Mouse (Mus musculus) cerebellum, adult 2 months (tissue): ENCODE data around the gene Rasa2. TPM values are rescaled to one million over a fixed set of nuclear protein-coding genes. Genes with fewer than 3 reads are reported as not detected.

Source experiments
- DNase-seq, 2 experiments: peaks; one replicate each; pipeline ENCODE4 v3.0.0; 2021
- H3K27ac ChIP-seq: fragments of 200-500 bp; 2 replicates; pipeline ENCODE4 v1.5.1; 2012; ENCODE audit warnings: low read length, control low read depth, inconsistent platforms; ENCODE audit not compliant: insufficient read depth
- H3K27me3 ChIP-seq: fragments of 200-500 bp; 2 replicates; pipeline ENCODE4 v1.6.1; 2012; ENCODE audit warnings: inconsistent platforms, mild to moderate bottlenecking, low read length, moderate library complexity; ENCODE audit not compliant: control insufficient read depth, insufficient read depth
- H3K4me1 ChIP-seq: fragments of 200-500 bp; 2 replicates; pipeline ENCODE4 v1.6.1; 2011; ENCODE audit warnings: low read length; ENCODE audit not compliant: control insufficient read depth, insufficient read depth
- H3K4me3 ChIP-seq: fragments of 200-500 bp; replicated peaks from 2 replicates; pipeline ENCODE3; 2011; ENCODE audit warnings: mild to moderate bottlenecking, low read depth, low read length, control low read depth; ENCODE audit not compliant: insufficient read depth
- CTCF ChIP-seq: fragments of 200-500 bp; IDR thresholded peaks from 2 replicates; pipeline ENCODE4 v1.5.1; 2011; ENCODE audit warnings: low read depth, mild to moderate bottlenecking, control low read depth, low read length, moderate library complexity, borderline replicate concordance; ENCODE audit not compliant: insufficient read depth
- POLR2A ChIP-seq: fragments of 200-500 bp; IDR thresholded peaks from 2 replicates; pipeline ENCODE4 v1.6.1; 2011; ENCODE audit warnings: low read length, control low read depth, borderline replicate concordance; ENCODE audit not compliant: insufficient read depth
- WGBS: fragments of 180-500 bp; shearing (Covaris S2); methylation state at CpG from one replicate; pipeline ENCODE4 v1.1.7; 2018; 5-methylcytosine and 5-hydroxymethylcytosine counted together
- polyA plus RNA-seq: library from polyadenylated mRNA; depleted of rRNA; stranded (reverse); fragments of >200 nt; gene quantifications from 2 replicates; pipeline ENCODE4 v1.2.3, GENCODE M21; 2012

Rasa2 gene
- polyA plus RNA-seq, 1 experiment: 8.3 TPM

DNA sequence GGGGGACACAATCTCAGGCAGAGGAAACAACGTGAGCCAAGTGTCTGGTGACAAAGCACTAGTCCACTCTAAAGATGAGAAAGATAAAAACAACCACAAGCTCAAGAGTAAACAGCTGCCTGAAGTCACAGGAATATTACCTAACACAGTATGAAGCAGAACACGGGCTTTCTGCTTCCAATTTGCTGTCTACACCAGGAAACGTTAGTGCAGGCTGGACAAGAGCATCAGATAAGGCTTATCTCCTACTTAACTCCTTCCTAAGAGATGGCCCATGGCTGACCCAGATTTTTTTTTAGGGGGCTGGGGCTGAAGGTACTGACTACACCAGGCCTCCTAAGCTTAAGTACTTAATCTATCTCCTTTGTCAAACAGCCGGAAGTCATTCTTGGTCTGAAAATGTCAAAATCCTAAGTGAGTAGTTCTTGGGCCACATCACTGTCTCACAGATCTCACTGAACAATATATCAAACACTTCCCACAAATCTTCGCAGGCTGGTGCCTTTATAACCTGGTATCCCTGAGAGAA, 3.8 kb downstream of the Rasa2 start:
- no peak for DNase-seq
- TF ChIP-seq POLR2A (no peak), CTCF (no peak)
- WGBS: 42% methylated on average over 5 of the region's 5 CpGs
- H3K4me3 ChIP-seq: no peak overlapping the region
- peaks cover 11% of the 10 kb centered on the region; the same call in 1 of the 2 replicates for H3K4me1 ChIP-seq
- peak overlapping the region; percentile 43; the same call in 1 of the 2 replicates for H3K27ac ChIP-seq
- no peaks in the 10 kb centered on the region for H3K27me3 ChIP-seq

DNA sequence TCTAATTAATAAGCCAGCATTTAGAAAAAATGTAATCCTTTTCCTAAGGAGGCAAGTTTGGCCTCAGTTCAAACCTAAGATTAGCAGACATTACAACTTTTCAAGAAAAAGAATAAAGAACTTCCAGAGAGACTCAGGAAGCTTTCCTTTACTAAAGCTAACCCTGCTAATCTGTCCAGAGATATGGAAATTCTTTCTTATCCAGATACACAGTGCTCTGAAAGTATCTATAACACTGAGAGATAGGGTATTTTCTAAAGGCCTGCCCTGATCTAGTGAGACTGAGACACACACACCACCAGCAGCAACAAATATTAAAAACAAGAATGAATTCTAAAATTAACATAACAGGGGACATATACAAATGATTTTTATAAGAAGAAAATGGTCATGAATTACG, 4.4 kb downstream of the Rasa2 start:
- H3K27ac ChIP-seq: no peak overlapping the region
- no peaks in the 10 kb centered on the region for H3K27me3 ChIP-seq
- no peak overlapping the region for H3K4me3 ChIP-seq
- H3K4me1 ChIP-seq: peaks cover 8% of the 10 kb centered on the region; the same call in 1 of the 2 replicates
- 12% methylated on average over 1 of the region's 1 CpGs for WGBS
- no peak for DNase-seq
- TF ChIP-seq CTCF (no peak), POLR2A (no peak)

DNA sequence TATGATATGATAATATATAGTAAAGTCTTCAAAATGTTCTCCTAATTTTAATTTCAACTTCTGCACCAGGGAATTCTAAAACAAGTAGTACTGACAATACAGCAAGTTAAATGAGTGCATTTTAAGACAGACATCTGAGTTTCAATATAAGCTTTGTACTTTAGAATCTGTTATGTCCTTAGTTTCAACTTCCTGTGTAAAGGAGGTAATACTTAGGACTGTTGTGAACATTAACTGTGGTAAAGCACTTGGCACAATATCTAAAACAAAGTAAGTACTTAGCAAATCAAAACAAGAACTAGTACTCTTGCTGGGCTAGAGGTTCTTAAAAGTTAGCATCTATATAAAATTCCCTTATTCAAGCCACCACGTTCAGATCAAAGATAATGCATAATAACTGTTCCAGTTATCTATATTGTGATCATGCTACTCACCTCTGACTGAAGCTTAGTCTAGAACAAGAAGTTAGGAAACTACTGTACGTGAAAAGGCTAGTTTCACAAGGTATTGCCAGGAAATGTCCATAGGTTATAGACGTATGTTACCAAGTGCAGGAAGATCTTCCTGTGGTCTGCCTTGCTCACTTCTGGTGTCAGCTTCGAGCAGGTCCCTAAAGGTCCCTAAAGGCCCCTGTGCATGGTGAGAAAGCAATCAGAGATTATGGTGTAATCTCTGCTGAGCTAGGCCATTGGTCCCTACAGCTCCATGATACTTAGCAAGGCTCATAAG, 12.8 kb downstream of the Rasa2 start:
- H3K27me3 ChIP-seq: no peaks in the 10 kb centered on the region
- WGBS: 90% methylated on average over 4 of the region's 4 CpGs
- no peak for TF ChIP-seq CTCF
- TF ChIP-seq POLR2A: no peak
- H3K4me1 ChIP-seq: no peaks in the 10 kb centered on the region
- H3K4me3 ChIP-seq: no peak overlapping the region
- no peak overlapping the region for H3K27ac ChIP-seq
- DNase-seq: no peak

DNA sequence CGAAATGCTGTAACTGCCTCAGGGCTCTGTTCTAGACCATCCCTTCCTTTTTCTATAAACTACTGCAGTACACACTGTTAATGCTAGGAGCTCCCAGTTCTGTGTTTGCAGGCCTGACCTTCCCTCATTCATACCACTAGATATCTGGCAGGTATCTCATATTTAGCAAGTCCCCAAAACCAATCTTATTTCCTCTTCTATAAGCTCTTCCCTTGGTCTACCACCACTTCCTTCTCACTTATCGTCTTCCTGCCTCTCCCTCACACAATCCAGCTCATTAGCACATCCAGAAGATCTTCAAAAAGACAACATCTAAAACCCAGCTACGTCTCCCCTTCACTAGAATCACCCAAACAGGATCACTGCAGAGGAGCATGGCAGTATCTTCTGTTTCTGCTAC, 19.1 kb downstream of the Rasa2 start:
- TF ChIP-seq CTCF (no peak), POLR2A (no peak)
- DNase-seq: no peak
- no peak overlapping the region for H3K4me3 ChIP-seq

GRCm38 (mm10) chr9:96611693-96612293, 19.6 kb downstream of the Rasa2 start:
- 67% methylated on average over 8 of the region's 8 CpGs for WGBS
- H3K27me3 ChIP-seq: no peaks in the 10 kb centered on the region
- no peak for DNase-seq
- TF ChIP-seq CTCF: no peak
- no peak for TF ChIP-seq POLR2A
- H3K27ac ChIP-seq: no peak overlapping the region
- H3K4me1 ChIP-seq: no peaks in the 10 kb centered on the region
- H3K4me3 ChIP-seq: no peak overlapping the region

More for the DNA sequence above, 19.1 kb downstream of the Rasa2 start:
- no peaks in the 10 kb centered on the region for H3K27me3 ChIP-seq
- 93% methylated on average over 3 of the region's 3 CpGs for WGBS
- no peaks in the 10 kb centered on the region for H3K4me1 ChIP-seq
- H3K27ac ChIP-seq: no peak overlapping the region

- no peaks in the 10 kb centered on the region for H3K27me3 ChIP-seq
- no peak overlapping the region for H3K4me3 ChIP-seq
- 93% methylated on average over 2 of the region's 2 CpGs for WGBS
- H3K4me1 ChIP-seq: no peaks in the 10 kb centered on the region
- no peak overlapping the region for H3K27ac ChIP-seq
- TF ChIP-seq POLR2A (no peak), CTCF (no peak)
- no peak for DNase-seq
These were observed 20.6 kb downstream of the Rasa2 start for GRCm38 (mm10) chr9:96610813-96611212.

DNA sequence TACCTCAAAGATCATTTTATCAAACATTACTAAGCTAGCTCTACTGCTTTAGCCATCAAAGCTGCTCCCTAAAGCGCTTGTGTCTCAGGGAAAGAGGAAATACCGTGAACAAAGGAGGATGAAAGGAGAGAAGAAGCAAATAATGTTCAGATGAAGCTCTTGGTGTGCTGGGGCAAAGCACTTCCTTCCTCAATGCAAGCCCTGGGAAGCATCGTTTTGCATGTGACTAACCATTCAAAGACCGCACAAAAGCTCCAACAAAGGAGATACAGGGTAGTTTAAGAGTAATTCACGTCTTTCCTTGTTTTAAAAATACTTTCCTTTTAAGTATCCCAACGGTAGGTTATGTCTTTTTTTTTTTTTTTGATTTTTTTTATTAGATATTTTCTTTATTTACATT, 28.0 kb downstream of the Rasa2 start:
- no peak for DNase-seq
- Histone ChIP-seq H3K4me1 (no peaks in the 10 kb centered on the region), H3K27ac (no peak overlapping the region), H3K27me3 (no peaks in the 10 kb centered on the region), H3K4me3 (no peak overlapping the region)
- TF ChIP-seq CTCF (no peak), POLR2A (no peak)
- WGBS: 49% methylated on average over 6 of the region's 6 CpGs

GRCm38 (mm10) chr9:96597899-96598298, 33.5 kb downstream of the Rasa2 start:
- no peak overlapping the region for H3K27ac ChIP-seq
- 98% methylated on average over 1 of the region's 1 CpGs for WGBS
- no peaks in the 10 kb centered on the region for H3K4me1 ChIP-seq
- no peak for DNase-seq
- H3K4me3 ChIP-seq: no peak overlapping the region
- H3K27me3 ChIP-seq: no peaks in the 10 kb centered on the region
- TF ChIP-seq CTCF: no peak
- no peak for TF ChIP-seq POLR2A
